Mouse (Mus musculus): ENCODE data around the gene Dgkh. TPM values are rescaled to one million over a fixed set of nuclear protein-coding genes. Genes with fewer than 3 reads are reported as not detected.
"Not testable (repeated sequence)": the region's sequence is repeated elsewhere in the genome, so short reads cannot be mapped to it uniquely, and the experiment has no call there.

Gene Dgkh
- polyA plus RNA-seq, 1 experiment from 2014 or later = 0.86 TPM

DNA sequence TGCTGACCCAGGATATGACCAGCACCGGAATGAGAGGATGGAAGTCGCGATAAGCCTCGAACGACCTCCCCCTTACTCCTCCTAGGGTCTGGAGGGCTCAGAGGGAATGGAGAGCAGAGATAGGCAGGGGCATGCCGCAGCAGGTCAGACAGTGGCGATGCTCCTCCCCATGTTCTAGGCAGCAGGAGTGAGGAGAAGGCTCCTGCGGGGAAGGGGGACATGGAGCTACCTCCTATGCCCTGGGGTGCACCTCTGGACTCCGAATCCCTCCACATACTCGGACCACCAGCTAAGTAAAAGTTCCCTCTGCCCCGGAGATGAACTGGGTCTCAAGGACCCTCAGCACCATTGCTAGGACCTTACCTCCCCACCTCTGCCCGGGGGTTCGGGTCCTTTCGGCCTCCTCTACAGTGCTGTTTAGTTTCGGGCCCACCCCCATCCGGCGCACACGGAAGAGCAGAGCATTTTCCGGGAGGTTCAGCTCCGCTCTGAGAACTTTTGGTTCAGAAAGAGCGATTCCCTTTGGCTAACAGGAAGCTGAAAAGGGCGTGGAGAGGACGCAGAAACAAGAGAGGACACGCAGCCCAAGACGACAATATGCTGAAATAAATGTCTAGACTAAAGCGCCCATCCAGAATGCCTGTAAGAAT, 7.1 kb downstream of the Dgkh start:
- ATAC-seq (ENCODE audit: low FRiP score, low TSS enrichment) (peak; percentile 42; the same call in 1 of the 2 replicates), DNase-seq (ENCODE audit: low spot score) (no peak)
- peak overlapping the region; percentile 92 for H3K4me2 ChIP-seq (replicated peaks; ENCODE audit: low read depth)
- TF ChIP-seq EP300 (optimal IDR thresholded peaks at IDR 0.05) (no peak), CTCF (IDR thresholded peaks at IDR 0.05; ENCODE audit: low read depth) (no peak)
- WGBS = 6% methylated on average over 25 of the region's 26 CpGs
- no peaks in the 10 kb centered on the region for H3K36me3 ChIP-seq (ENCODE audit: control insufficient read depth, insufficient read depth, low read length)
- H3K9ac ChIP-seq (ENCODE audit: low read length) = peak overlapping the region; percentile 67
- H3K27me3 ChIP-seq (ENCODE audit: control insufficient read depth, insufficient read depth, low read length) = no peaks in the 10 kb centered on the region
- H3K4me1 ChIP-seq (replicated peaks; ENCODE audit: control insufficient read depth, insufficient read depth) = no peaks in the 10 kb centered on the region; the same call in 1 of the 2 replicates
- peak overlapping the region; percentile 61; the same call in 1 of the 2 replicates for H3K27ac ChIP-seq (replicated peaks)
- no peaks in the 10 kb centered on the region for H3K9me3 ChIP-seq (ENCODE audit: control insufficient read depth, low read length)
- peak overlapping the region; percentile 60 for H3K4me3 ChIP-seq (ENCODE audit: low read depth, low read length)

GRCm38 (mm10) chr14:78724414-78725306, 7.9 kb downstream of the Dgkh start:
- 2% methylated on average over 52 of the region's 52 CpGs for WGBS
- Histone ChIP-seq H3K36me3 (ENCODE audit: control insufficient read depth, insufficient read depth, low read length) (no peaks in the 10 kb centered on the region), H3K27ac (replicated peaks) (peak overlapping the region; percentile 61; the same call in 1 of the 2 replicates), H3K9me3 (ENCODE audit: control insufficient read depth, low read length) (no peaks in the 10 kb centered on the region), H3K4me1 (replicated peaks; ENCODE audit: control insufficient read depth, insufficient read depth) (no peaks in the 10 kb centered on the region; the same call in 1 of the 2 replicates), H3K4me2 (replicated peaks; ENCODE audit: low read depth) (peak overlapping the region; percentile 92), H3K9ac (ENCODE audit: low read length) (peak overlapping the region; percentile 67), H3K27me3 (ENCODE audit: control insufficient read depth, insufficient read depth, low read length) (no peaks in the 10 kb centered on the region), H3K4me3 (ENCODE audit: low read depth, low read length) (peak overlapping the region; percentile 60)
- TF ChIP-seq CTCF (IDR thresholded peaks at IDR 0.05; ENCODE audit: low read depth) (peak; percentile 55), EP300 (optimal IDR thresholded peaks at IDR 0.05) (no peak)
- ATAC-seq (ENCODE audit: low FRiP score, low TSS enrichment) (peak; percentile 67; the same call in 1 of the 2 replicates), DNase-seq (ENCODE audit: low spot score) (peak; percentile 46)

- H3K27me3 ChIP-seq (ENCODE audit: control insufficient read depth, insufficient read depth, low read length); H3K4me3 ChIP-seq (ENCODE audit: low read depth, low read length); DNase-seq (ENCODE audit: low spot score); ATAC-seq (ENCODE audit: low FRiP score, low TSS enrichment); H3K27ac ChIP-seq (replicated peaks); H3K4me2 ChIP-seq (replicated peaks; ENCODE audit: low read depth); H3K36me3 ChIP-seq (ENCODE audit: control insufficient read depth, insufficient read depth, low read length); H3K4me1 ChIP-seq (replicated peaks; ENCODE audit: control insufficient read depth, insufficient read depth); H3K9ac ChIP-seq (ENCODE audit: low read length); H3K9me3 ChIP-seq (ENCODE audit: control insufficient read depth, low read length): not testable (repeated sequence)
- 91% methylated on average over 4 of the region's 4 CpGs for WGBS
Observed at GRCm38 (mm10) chr14:78723655-78724054, 8.9 kb downstream of the Dgkh start.

DNA sequence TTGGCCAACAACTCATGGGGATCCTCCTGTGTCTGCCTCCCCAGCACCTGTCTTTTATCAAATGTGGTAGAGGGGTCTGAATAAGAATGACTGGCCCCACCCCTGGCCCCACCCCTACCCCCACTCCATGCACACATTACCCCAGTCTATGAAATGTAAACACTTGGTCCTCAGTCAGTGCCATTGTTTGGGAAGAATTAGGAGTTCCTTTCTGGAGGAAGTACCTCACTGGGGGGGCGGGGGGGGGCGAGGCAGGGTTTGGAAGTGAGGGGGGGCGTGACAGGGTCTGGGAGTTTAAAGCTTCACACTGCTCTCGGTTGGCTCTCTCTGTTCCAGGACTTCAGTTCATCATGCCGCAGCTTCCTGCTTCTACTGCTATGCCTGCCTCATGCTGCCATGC, 10.5 kb downstream of the Dgkh start:
- H3K9me3 ChIP-seq (ENCODE audit: control insufficient read depth, low read length) = no peaks in the 10 kb centered on the region
- no peak overlapping the region for H3K9ac ChIP-seq (ENCODE audit: low read length)
- no peak overlapping the region for H3K4me3 ChIP-seq (ENCODE audit: low read depth, low read length)
- no peaks in the 10 kb centered on the region for H3K36me3 ChIP-seq (ENCODE audit: control insufficient read depth, insufficient read depth, low read length)
- H3K27me3 ChIP-seq (ENCODE audit: control insufficient read depth, insufficient read depth, low read length) = no peaks in the 10 kb centered on the region
- no peak overlapping the region for H3K27ac ChIP-seq (replicated peaks)
- H3K4me1 ChIP-seq (replicated peaks; ENCODE audit: control insufficient read depth, insufficient read depth) = no peaks in the 10 kb centered on the region; the same call in 1 of the 2 replicates
- TF ChIP-seq EP300 (optimal IDR thresholded peaks at IDR 0.05) (no peak), CTCF (IDR thresholded peaks at IDR 0.05; ENCODE audit: low read depth) (no peak)
- 65% methylated on average over 5 of the region's 5 CpGs for WGBS
- H3K4me2 ChIP-seq (replicated peaks; ENCODE audit: low read depth) = no peak overlapping the region
- DNase-seq (ENCODE audit: low spot score) = no peak
- no peak for ATAC-seq (ENCODE audit: low FRiP score, low TSS enrichment)

DNA sequence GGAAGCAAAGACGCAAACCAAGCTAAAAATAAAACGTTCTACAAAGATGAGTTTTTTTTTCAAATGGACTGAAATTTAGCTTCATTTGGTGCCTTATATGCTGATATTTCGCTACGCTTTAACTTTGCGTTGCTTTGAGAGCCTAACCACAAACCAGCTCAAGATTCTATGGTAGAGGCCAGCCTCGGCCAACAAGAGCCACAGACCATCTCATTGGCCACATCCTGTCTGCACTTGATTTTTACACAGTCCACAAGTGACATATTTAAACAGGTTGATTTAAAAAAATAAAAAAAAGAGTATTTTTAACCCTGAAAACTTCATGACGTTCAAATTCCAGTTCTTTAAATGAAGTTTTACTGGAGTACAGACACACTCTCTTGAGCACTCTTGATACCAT, 16.5 kb downstream of the Dgkh start:
- 92% methylated on average over 7 of the region's 7 CpGs for WGBS
- no peaks in the 10 kb centered on the region for H3K27me3 ChIP-seq (ENCODE audit: control insufficient read depth, insufficient read depth, low read length)
- no peak for DNase-seq (ENCODE audit: low spot score)
- no peak for ATAC-seq (ENCODE audit: low FRiP score, low TSS enrichment)
- H3K4me3 ChIP-seq (ENCODE audit: low read depth, low read length) = no peak overlapping the region
- no peak overlapping the region for H3K4me2 ChIP-seq (replicated peaks; ENCODE audit: low read depth)
- H3K36me3 ChIP-seq (ENCODE audit: control insufficient read depth, insufficient read depth, low read length) = no peaks in the 10 kb centered on the region
- TF ChIP-seq CTCF (IDR thresholded peaks at IDR 0.05; ENCODE audit: low read depth) (no peak), EP300 (optimal IDR thresholded peaks at IDR 0.05) (no peak)
- H3K9ac ChIP-seq (ENCODE audit: low read length) = no peak overlapping the region
- no peaks in the 10 kb centered on the region for H3K9me3 ChIP-seq (ENCODE audit: control insufficient read depth, low read length)
- H3K27ac ChIP-seq (replicated peaks) = no peak overlapping the region
- H3K4me1 ChIP-seq (replicated peaks; ENCODE audit: control insufficient read depth, insufficient read depth) = no peaks in the 10 kb centered on the region

All from stomach, postnatal 0 days (tissue).